Mouse (Mus musculus) adrenal gland, adult 8-10 months (tissue): Measurements from ENCODE around the gene Rasa2. TPM values are rescaled to one million over a fixed set of nuclear protein-coding genes. Genes with fewer than 3 reads are reported as not detected.
A peak's percentile ranks its signal among the peaks of the same experiment; 100 is the strongest.
"Not testable (repeated sequence)": the region's sequence is repeated elsewhere in the genome, so short reads cannot be mapped to it uniquely, and the experiment has no call there.

Experiments used
- DNase-seq: peaks from one replicate; pipeline ENCODE4 v3.0.0; 2022
- total RNA-seq, 4 experiments: library from RNA; stranded (reverse); gene quantifications; 2 replicates each; pipeline ENCODE4 v1.2.4; 2022

Rasa2 gene
- total RNA-seq, 4 experiments from 2014 or later: 15.3 to 17.6 (median 16.3) TPM

GRCm38 (mm10) chr9:96524972-96525506 lies 106.4 kb downstream of the Rasa2 start, which contains the start of gene Gm28729:
Gene Gm28729 (minus strand): TSS chr9:96525264.
- no peak for DNase-seq

GRCm38 (mm10) chr9:96523148-96523547 lies 108.3 kb downstream of the Rasa2 start:
- no peak for DNase-seq

- DNase-seq: not testable (repeated sequence)
Measured at GRCm38 (mm10) chr9:96521574-96521973, 109.8 kb downstream of the Rasa2 start.

- DNase-seq: no peak
Measured at GRCm38 (mm10) chr9:96517429-96517828, 114.0 kb downstream of the Rasa2 start.

DNA sequence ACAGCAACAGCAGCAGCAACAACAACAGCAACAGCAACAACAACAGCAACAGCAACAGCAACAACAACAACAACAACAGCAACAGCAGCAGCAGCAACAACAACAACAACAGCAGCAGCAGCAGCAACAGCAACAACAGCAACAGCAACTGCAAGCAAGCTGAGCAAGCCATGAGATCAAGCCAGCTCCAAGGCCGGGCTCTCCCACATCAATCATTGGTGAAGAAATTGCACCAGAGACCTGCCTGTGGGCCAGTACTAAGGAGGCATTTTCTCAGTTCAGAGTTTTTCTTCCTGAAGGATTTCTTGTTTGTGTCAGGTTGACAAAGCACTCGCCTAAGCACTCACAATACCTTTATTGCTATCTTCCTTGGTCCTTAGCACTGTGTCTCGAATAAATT lies 114.6 kb downstream of the Rasa2 start:
- DNase-seq: peak; percentile 55

DNA sequence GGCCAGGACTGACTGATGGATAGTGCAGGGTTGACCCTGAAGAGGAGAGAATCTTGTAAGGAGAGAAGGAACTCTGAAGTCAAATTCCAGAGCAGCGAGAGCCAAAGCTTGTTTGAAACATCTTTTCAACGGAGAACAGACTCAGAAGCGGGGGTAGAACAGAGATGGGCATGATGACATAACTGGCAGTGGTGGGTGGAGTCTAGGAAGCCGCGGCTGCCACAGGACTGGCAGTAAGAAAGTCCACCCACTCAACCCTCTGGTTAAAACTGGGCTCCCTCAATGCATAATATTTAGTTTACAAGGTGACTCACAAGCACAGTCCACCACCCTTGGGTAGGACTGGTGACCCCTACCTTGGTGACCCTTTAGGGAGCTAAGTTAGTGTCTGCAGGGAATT lies 115.7 kb downstream of the Rasa2 start:
- no peak for DNase-seq

GRCm38 (mm10) chr9:96514278-96514677 lies 117.1 kb downstream of the Rasa2 start:
- DNase-seq: no peak

DNA sequence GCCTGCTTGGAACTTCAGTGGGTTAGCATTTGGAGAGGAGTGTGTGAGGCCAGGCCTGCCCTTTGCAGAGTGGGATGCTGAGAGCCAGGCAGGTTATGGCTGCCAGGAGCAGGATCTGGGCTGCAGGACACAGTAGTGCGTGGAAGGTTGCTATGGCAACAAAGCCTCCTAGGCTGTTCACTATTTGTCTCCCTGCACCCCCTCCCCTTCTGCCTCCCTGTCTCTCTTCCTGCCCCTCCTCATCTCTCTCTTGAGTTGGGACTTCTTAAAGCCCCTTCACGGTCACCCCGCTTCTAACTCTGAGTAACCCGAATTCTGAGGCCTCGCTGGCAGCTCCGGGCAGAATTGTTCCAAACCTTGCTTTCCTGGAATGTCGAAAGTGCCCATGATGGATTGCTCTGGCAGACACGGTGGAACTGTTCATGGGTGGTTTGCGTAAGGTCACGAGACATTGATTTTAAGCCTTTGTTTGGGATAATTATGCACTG lies 125.4 kb downstream of the Rasa2 start:
- peak; percentile 66 for DNase-seq

DNA sequence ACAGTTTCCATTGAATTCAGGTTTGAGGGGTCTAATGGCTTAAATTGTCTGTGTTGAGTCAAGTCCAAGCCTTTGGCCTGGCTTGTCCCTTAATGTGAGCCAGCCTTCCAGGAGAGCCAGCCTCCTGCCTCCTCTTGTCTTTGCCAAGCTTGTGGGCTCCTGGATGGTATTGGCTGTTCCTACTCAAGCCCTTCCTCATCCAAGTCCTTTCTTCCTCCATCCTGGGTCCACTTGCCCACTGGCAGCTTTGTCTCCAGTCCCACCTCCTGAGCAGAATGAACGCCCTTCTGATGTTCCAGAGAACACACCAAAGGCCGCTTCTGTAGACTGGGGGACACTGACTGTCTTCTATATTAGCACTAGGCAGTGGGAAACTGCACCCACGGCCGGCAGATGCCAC lies 126.3 kb downstream of the Rasa2 start:
- no peak for DNase-seq

- no peak for DNase-seq
Measured at GRCm38 (mm10) chr9:96504116-96504895, 127.1 kb downstream of the Rasa2 start.

- no peak for DNase-seq
Measured at GRCm38 (mm10) chr9:96502856-96503610, 128.4 kb downstream of the Rasa2 start.

GRCm38 (mm10) chr9:96501217-96501616 lies 130.2 kb downstream of the Rasa2 start:
- no peak for DNase-seq

DNA sequence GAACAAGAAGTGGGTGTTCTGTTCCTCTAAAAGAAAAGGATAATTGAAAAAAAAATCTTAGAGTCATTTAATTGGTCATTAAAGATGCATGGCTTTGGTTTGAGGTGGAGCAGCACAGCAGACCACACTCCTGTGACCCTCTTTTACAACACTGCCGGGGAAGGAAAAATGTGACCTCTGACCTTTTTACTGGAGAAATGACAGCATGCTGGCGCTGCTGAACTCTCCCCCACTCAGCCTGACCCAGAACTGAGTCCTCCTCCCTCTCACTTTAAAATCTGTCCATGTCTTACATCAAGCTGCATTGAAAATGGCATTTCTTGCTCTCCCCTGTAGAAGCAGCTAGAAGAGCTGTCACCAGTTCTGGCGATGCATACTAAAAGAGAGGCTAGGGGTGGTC lies 138.2 kb downstream of the Rasa2 start:
- no peak for DNase-seq

DNA sequence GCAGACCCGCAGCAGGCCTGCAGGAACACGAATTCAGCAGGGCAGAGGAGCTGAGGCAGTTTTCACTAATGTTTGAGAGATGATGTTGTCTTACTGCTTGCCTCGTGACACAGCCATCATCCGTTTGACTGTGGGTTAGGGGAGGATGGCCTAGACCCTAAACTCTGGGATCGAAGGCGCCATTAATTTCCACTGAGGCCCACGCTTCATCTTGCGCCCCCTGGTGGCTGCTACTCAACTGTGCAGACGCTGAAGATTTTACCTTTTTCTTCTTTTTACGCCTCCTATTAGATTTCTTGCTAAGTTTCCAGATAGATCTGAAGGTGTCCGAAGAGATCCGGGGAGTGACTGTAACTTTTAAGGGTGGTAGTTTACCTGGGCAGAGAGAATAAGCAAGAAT lies 139.6 kb downstream of the Rasa2 start:
- DNase-seq: peak; percentile 12

Other genes with a start within 250 kb of the Rasa2 start
- gene Rnf7, start 152.9 kb downstream of the Rasa2 start, total RNA-seq: 10 to 100 TPM; 71.2 to 80.5 (median 77.9) TPM
- gene Gm28729, start 106.4 kb downstream of the Rasa2 start, total RNA-seq: under 1 TPM in 1 of 4 experiments, not detected in 3; 0.13 TPM
- 10 to 100 TPM; 55.4 to 88.4 (median 70.5) TPM for gene Zbtb38, start 121.2 kb upstream of the Rasa2 start, total RNA-seq